Mouse (Mus musculus) hindbrain, embryonic 12.5 days (tissue): ENCODE data around the gene Fgf13. TPM values are rescaled to one million over a fixed set of nuclear protein-coding genes. Genes with fewer than 3 reads are reported as not detected.

Experiments used
- ATAC-seq: fragments of 200-750 bp; cut with Nextera tagmentation; 2 replicates; pipeline ENCODE4 v1.8.0; 2017; ENCODE audit warnings: moderate TSS enrichment; ENCODE audit not compliant: low FRiP score
- H3K27ac ChIP-seq: fragments of 300-500 bp; sonication (generic); 2 replicates; pipeline ENCODE4 v1.5.1; 2016; ENCODE audit warnings: mild to moderate bottlenecking
- H3K27me3 ChIP-seq: fragments of 300-500 bp; sonication (generic); 2 replicates; pipeline ENCODE4 v1.6.1; 2016; ENCODE audit warnings: mild to moderate bottlenecking
- H3K36me3 ChIP-seq: fragments of 300-500 bp; sonication (generic); 2 replicates; pipeline ENCODE4 v1.6.1; 2016; ENCODE audit warnings: mild to moderate bottlenecking
- H3K4me1 ChIP-seq: fragments of 300-500 bp; sonication (generic); 2 replicates; pipeline ENCODE4 v1.6.1; 2016
- H3K4me2 ChIP-seq: fragments of 300-500 bp; sonication (generic); replicated peaks from 2 replicates; pipeline ENCODE4 v1.6.1; 2016; ENCODE audit warnings: mild to moderate bottlenecking
- H3K4me3 ChIP-seq: fragments of 300-500 bp; sonication (generic); 2 replicates; pipeline ENCODE4 v1.5.1; 2016; ENCODE audit warnings: mild to moderate bottlenecking
- H3K9ac ChIP-seq: fragments of 300-500 bp; sonication (generic); 2 replicates; pipeline ENCODE4 v1.6.1; 2016; ENCODE audit warnings: mild to moderate bottlenecking, moderate library complexity
- H3K9me3 ChIP-seq: fragments of 300-500 bp; sonication (generic); replicated peaks from 2 replicates; pipeline ENCODE4 v1.6.1; 2016; ENCODE audit warnings: mild to moderate bottlenecking
- WGBS: fragments of 180-500 bp; shearing (Covaris S2); methylation state at CpG from one replicate; pipeline ENCODE4 v1.1.7; 2016; 5-methylcytosine and 5-hydroxymethylcytosine counted together
- polyA plus RNA-seq: library from polyadenylated mRNA; unstranded; fragments of >200 nt; fragmentation: Nextera tagmentation; extraction: Ambion mirVana; gene quantifications from 2 replicates; pipeline ENCODE4 v1.2.1, GENCODE M21; 2016

Fgf13 gene
- polyA plus RNA-seq, 1 experiment from 2014 or later, result 77.5 TPM

DNA sequence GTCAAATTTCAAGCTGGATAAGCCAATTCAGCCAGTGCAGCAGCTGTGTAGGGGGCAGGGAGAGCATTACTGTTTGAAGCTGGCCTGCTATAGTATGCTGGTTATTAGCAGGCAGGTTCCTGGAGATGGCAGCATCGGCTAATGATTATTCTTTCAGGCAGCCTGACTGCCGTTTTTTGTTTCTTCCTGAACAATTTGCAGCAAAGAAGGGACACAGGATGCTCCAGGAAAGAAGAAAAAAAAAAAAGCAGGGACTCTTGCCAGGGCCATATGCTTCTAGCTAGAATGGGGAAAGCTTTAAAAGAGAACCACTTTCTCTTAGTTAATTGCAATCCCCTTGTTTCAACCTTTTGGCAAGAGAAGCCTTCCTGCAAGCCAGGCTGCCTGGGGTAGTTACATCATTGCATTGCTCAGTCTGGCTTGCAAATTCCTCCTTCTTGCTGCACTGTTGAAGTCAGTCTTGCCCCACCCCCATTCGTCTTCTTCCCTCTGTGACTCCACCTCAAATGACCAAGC lies 388.7 kb downstream of the Fgf13 start:
- Histone ChIP-seq H3K9ac (no peak overlapping the region), H3K4me3 (no peak overlapping the region), H3K9me3 (no peaks in the 10 kb centered on the region), H3K4me1 (peaks cover 3% of the 10 kb centered on the region; the same call in 1 of the 2 replicates), H3K27ac (peak overlapping the region; percentile 40; the same call in 1 of the 2 replicates), H3K36me3 (no peaks in the 10 kb centered on the region), H3K27me3 (no peaks in the 10 kb centered on the region), H3K4me2 (no peak overlapping the region)
- WGBS, result 23% methylated on average over 3 of the region's 3 CpGs
- ATAC-seq, result peak; percentile 62

GRCm38 (mm10) chrX:59177653-59178052 lies 390.2 kb downstream of the Fgf13 start:
- Histone ChIP-seq H3K4me2 (no peak overlapping the region), H3K36me3 (no peaks in the 10 kb centered on the region), H3K4me3 (no peak overlapping the region), H3K27ac (no peak overlapping the region), H3K9me3 (no peaks in the 10 kb centered on the region), H3K4me1 (peaks cover 3% of the 10 kb centered on the region; the same call in 1 of the 2 replicates), H3K9ac (no peak overlapping the region), H3K27me3 (no peaks in the 10 kb centered on the region)
- no peak for ATAC-seq
- 61% methylated on average over 3 of the region's 3 CpGs for WGBS

GRCm38 (mm10) chrX:59172200-59172599 lies 395.7 kb downstream of the Fgf13 start:
- ATAC-seq, result no peak
- Histone ChIP-seq H3K4me1 (no peaks in the 10 kb centered on the region), H3K9me3 (no peaks in the 10 kb centered on the region), H3K27ac (no peak overlapping the region), H3K4me2 (no peak overlapping the region), H3K9ac (no peak overlapping the region), H3K4me3 (no peak overlapping the region), H3K27me3 (no peaks in the 10 kb centered on the region), H3K36me3 (no peaks in the 10 kb centered on the region)
- WGBS, result 3% methylated on average over 1 of the region's 1 CpGs

DNA sequence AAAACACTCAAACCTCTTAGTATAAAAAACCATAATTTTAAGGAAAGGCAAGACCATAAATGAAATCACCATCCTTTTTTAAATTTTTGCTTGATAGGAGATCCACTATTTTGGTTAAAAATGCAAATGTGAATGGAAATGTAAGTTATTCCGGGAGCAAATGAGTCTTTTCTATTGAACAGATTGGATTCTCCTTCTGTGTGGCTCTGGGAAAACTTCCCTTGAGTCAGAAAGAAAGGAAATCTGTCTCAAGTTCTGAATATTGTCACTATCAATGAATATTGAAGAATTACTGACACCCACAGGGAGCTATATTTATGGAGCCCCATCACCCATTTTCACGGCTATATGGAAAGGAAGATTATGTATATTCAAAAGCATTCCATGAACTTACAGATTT lies 401.1 kb downstream of the Fgf13 start:
- 85% methylated on average over 2 of the region's 2 CpGs for WGBS
- Histone ChIP-seq H3K9ac (no peak overlapping the region), H3K4me1 (no peaks in the 10 kb centered on the region), H3K4me2 (no peak overlapping the region), H3K36me3 (no peaks in the 10 kb centered on the region), H3K27ac (no peak overlapping the region), H3K4me3 (no peak overlapping the region), H3K27me3 (no peaks in the 10 kb centered on the region), H3K9me3 (no peaks in the 10 kb centered on the region)
- ATAC-seq, result no peak

DNA sequence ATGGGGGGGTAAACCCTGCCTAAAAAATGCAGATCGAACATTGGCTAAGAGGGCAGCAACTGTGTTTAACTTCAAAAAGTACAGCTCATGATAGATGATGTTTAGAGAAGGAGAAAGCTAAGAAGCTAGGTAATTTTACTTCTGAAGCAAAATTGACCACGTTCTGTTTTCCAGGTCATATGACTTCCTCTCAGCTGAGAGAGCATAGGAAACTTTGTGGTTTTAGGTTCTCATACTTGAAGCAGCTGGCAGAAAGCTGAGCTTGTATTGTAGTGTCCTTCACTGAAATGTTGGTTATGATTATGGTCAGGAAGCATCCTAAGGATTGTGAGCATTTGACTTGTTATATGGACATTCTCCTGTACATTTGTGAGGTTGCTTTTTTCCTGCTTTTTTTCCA lies 425.9 kb downstream of the Fgf13 start:
- H3K9me3 ChIP-seq, result no peaks in the 10 kb centered on the region
- H3K4me1 ChIP-seq, result no peaks in the 10 kb centered on the region
- H3K9ac ChIP-seq, result no peak overlapping the region
- H3K4me3 ChIP-seq, result no peak overlapping the region
- H3K36me3 ChIP-seq, result no peaks in the 10 kb centered on the region
- H3K27ac ChIP-seq, result no peak overlapping the region
- ATAC-seq, result no peak
- WGBS, result 68% methylated on average over 2 of the region's 2 CpGs
- no peak overlapping the region for H3K4me2 ChIP-seq
- no peaks in the 10 kb centered on the region for H3K27me3 ChIP-seq

DNA sequence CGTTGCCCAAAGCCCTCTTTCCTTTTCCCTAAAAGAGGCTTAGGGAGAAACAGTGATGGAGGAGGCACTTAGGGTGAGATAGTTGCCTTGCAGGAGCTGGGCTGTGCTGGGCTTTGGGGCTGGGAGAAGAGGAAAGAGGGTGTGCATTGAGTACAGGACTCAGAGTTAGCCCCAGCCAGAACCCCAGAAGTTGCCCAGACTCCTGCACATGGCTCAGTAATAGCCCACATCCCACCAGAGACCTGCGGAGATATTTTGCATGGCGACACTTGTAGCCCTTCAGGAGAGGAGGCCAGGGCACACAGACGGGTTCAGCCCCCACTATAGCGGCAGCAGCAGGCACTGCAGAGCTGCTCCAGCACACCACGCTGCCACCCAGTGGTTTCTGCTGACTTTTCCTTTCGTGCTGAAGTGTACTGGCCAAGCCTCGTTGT lies 432.9 kb downstream of the Fgf13 start:
- WGBS, result 14% methylated on average over 8 of the region's 8 CpGs
- peaks cover 7% of the 10 kb centered on the region; the same call in 1 of the 2 replicates for H3K27me3 ChIP-seq
- peak overlapping the region; percentile 71 for H3K4me2 ChIP-seq
- ATAC-seq, result peak; percentile 80
- H3K9ac ChIP-seq, result 0 out of 2 replicates have a peak overlapping the region, but pooled peaks have one; percentile 59
- H3K4me1 ChIP-seq, result no peaks in the 10 kb centered on the region
- peak overlapping the region; percentile 54 for H3K4me3 ChIP-seq
- H3K9me3 ChIP-seq, result no peaks in the 10 kb centered on the region
- no peaks in the 10 kb centered on the region for H3K36me3 ChIP-seq
- H3K27ac ChIP-seq, result no peak overlapping the region

GRCm38 (mm10) chrX:59134166-59134861 lies 433.6 kb downstream of the Fgf13 start:
- no peaks in the 10 kb centered on the region for H3K4me1 ChIP-seq
- 21% methylated on average over 39 of the region's 75 CpGs for WGBS
- H3K4me2 ChIP-seq, result peak overlapping the region; percentile 71
- H3K9ac ChIP-seq, result peak overlapping the region; percentile 59
- no peaks in the 10 kb centered on the region for H3K9me3 ChIP-seq
- H3K36me3 ChIP-seq, result no peaks in the 10 kb centered on the region
- peak; percentile 83 for ATAC-seq
- peak overlapping the region; percentile 54 for H3K4me3 ChIP-seq
- H3K27me3 ChIP-seq, result peaks cover 7% of the 10 kb centered on the region; the same call in 1 of the 2 replicates
- no peak overlapping the region for H3K27ac ChIP-seq

DNA sequence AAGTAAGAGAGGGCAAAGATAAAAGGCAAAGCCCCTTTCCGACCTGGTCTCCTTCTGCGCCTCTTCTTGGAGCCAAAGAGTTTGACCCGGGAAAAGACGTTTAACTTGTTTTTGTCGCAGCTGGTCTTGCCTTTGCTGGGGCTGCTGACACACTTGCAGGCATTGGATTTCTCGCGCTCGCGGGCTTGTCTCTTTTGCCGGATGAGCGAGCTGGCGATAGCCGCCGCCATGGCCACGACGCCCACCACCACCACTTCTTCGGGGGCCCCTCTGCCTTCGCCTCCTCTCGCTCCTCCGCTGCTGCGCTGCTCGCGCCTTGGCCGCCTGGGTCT lies 434.1 kb downstream of the Fgf13 start:
- Histone ChIP-seq H3K27ac (no peak overlapping the region), H3K4me3 (peak overlapping the region; percentile 54), H3K9me3 (no peaks in the 10 kb centered on the region), H3K4me2 (peak overlapping the region; percentile 71), H3K9ac (peak overlapping the region; percentile 59), H3K4me1 (no peaks in the 10 kb centered on the region), H3K36me3 (no peaks in the 10 kb centered on the region), H3K27me3 (peaks cover 7% of the 10 kb centered on the region; the same call in 1 of the 2 replicates)
- WGBS, result 21% methylated on average over 23 of the region's 24 CpGs
- peak; percentile 60; the same call in 1 of the 2 replicates for ATAC-seq

DNA sequence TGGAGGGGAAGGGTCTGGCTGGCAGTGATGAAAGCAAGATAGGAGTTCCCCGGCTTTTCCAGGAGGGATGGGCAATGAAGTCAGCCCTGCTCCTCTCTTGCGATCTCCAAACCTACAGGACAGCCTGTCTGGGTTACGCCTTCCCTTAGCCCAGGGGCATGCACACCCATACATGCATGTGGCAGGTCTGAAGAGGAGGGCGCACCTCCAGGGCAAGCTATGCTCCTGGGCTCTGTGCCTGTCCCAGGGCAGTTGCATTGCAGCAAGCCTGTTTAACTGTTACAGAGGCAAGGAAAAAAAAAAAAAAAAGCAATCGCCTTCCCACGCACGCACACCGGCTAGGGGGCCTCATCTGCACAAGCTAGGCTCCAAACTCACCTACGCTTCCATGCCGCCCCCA lies 434.5 kb downstream of the Fgf13 start:
- Histone ChIP-seq H3K27ac (no peak overlapping the region), H3K4me3 (peak overlapping the region; percentile 54), H3K4me1 (no peaks in the 10 kb centered on the region), H3K4me2 (peak overlapping the region; percentile 71), H3K9ac (no peak overlapping the region), H3K9me3 (no peaks in the 10 kb centered on the region), H3K27me3 (peaks cover 7% of the 10 kb centered on the region; the same call in 1 of the 2 replicates), H3K36me3 (no peaks in the 10 kb centered on the region)
- WGBS, result 21% methylated on average over 10 of the region's 10 CpGs
- ATAC-seq, result peak; percentile 23; the same call in 1 of the 2 replicates

- no peaks in the 10 kb centered on the region for H3K36me3 ChIP-seq
- H3K9me3 ChIP-seq, result no peaks in the 10 kb centered on the region
- H3K9ac ChIP-seq, result no peak overlapping the region
- H3K4me2 ChIP-seq, result no peak overlapping the region
- no peak for ATAC-seq
- H3K27ac ChIP-seq, result no peak overlapping the region
- no peak overlapping the region for H3K4me3 ChIP-seq
- no peaks in the 10 kb centered on the region for H3K27me3 ChIP-seq
- no peaks in the 10 kb centered on the region for H3K4me1 ChIP-seq
- 84% methylated on average over 4 of the region's 4 CpGs for WGBS
Observed at GRCm38 (mm10) chrX:59126637-59127036, 441.2 kb downstream of the Fgf13 start.

DNA sequence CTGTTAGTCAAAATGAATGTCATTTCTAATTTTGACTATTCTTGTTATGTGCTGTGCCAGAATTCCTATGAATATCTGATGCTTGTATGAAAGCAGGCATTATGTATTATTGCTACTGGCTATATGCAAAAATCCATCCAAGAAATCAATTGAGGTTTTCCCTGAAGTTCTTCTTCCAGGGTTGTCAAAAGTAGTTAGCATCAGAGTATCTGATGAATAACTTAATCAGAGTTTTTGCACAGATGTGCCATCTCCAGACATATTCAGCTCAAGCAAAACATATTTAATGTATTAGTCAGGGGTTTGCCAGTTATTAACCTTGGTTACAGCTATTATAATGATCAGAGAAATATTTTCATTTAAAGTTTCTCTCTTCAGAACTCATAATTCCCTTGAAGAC lies 454.7 kb downstream of the Fgf13 start:
- no peak overlapping the region for H3K27ac ChIP-seq
- H3K9me3 ChIP-seq, result no peaks in the 10 kb centered on the region
- no peak overlapping the region for H3K4me3 ChIP-seq
- H3K9ac ChIP-seq, result no peak overlapping the region
- H3K27me3 ChIP-seq, result no peaks in the 10 kb centered on the region
- ATAC-seq, result no peak
- H3K4me2 ChIP-seq, result no peak overlapping the region
- H3K36me3 ChIP-seq, result no peaks in the 10 kb centered on the region
- H3K4me1 ChIP-seq, result no peaks in the 10 kb centered on the region

- 95% methylated on average over 3 of the region's 3 CpGs for WGBS
- Histone ChIP-seq H3K9me3 (no peaks in the 10 kb centered on the region), H3K4me3 (no peak overlapping the region), H3K27ac (no peak overlapping the region), H3K9ac (no peak overlapping the region), H3K36me3 (no peaks in the 10 kb centered on the region), H3K4me1 (no peaks in the 10 kb centered on the region), H3K4me2 (no peak overlapping the region), H3K27me3 (no peaks in the 10 kb centered on the region)
- ATAC-seq, result no peak
Observed at GRCm38 (mm10) chrX:59085928-59086327, 481.9 kb downstream of the Fgf13 start.

GRCm38 (mm10) chrX:59080427-59080826 lies 487.4 kb downstream of the Fgf13 start:
- Histone ChIP-seq H3K36me3 (no peaks in the 10 kb centered on the region), H3K4me1 (no peaks in the 10 kb centered on the region), H3K9me3 (no peaks in the 10 kb centered on the region), H3K4me3 (no peak overlapping the region), H3K4me2 (no peak overlapping the region), H3K27me3 (no peaks in the 10 kb centered on the region), H3K27ac (no peak overlapping the region), H3K9ac (no peak overlapping the region)
- no peak for ATAC-seq
